Mouse (Mus musculus): Measurements from ENCODE around the gene Iqce. TPM values are rescaled to one million over a fixed set of nuclear protein-coding genes. Genes with fewer than 3 reads are reported as not detected.
"Not testable (repeated sequence)": the region's sequence is repeated elsewhere in the genome, so short reads cannot be mapped to it uniquely, and the experiment has no call there.

Iqce gene
- polyA plus RNA-seq, 1 experiment from 2014 or later = 8.2 TPM

GRCm38 (mm10) chr5:140675640-140676039, 26.5 kb downstream of the Iqce start:
- ATAC-seq (replicated peaks; ENCODE audit: insufficient number of reproducible peaks, insufficient read depth, low FRiP score, low read depth) = no peak
- Histone ChIP-seq H3K4me1 (replicated peaks) (0 out of 2 replicates have a peak, but pooled peaks cover 4% of the 10 kb centered on the region), H3K36me3 (peaks cover 10% of the 10 kb centered on the region; the same call in 1 of the 2 replicates), H3K27me3 (no peaks in the 10 kb centered on the region), H3K27ac (no peak overlapping the region), H3K4me3 (no peak overlapping the region), H3K4me2 (no peak overlapping the region), H3K9ac (no peak overlapping the region), H3K9me3 (replicated peaks) (no peaks in the 10 kb centered on the region)
- 85% methylated on average over 11 of the region's 11 CpGs for WGBS

GRCm38 (mm10) chr5:140675079-140675478, 27.1 kb downstream of the Iqce start:
- no peaks in the 10 kb centered on the region for H3K27me3 ChIP-seq
- H3K36me3 ChIP-seq = peaks cover 10% of the 10 kb centered on the region; the same call in 1 of the 2 replicates
- no peaks in the 10 kb centered on the region for H3K9me3 ChIP-seq (replicated peaks)
- no peak overlapping the region for H3K4me3 ChIP-seq
- ATAC-seq (replicated peaks; ENCODE audit: insufficient number of reproducible peaks, insufficient read depth, low FRiP score, low read depth) = no peak
- H3K4me2 ChIP-seq = no peak overlapping the region
- H3K9ac ChIP-seq = no peak overlapping the region
- WGBS = 76% methylated on average over 11 of the region's 11 CpGs
- 0 out of 2 replicates have a peak, but pooled peaks cover 4% of the 10 kb centered on the region for H3K4me1 ChIP-seq (replicated peaks)
- H3K27ac ChIP-seq = no peak overlapping the region

DNA sequence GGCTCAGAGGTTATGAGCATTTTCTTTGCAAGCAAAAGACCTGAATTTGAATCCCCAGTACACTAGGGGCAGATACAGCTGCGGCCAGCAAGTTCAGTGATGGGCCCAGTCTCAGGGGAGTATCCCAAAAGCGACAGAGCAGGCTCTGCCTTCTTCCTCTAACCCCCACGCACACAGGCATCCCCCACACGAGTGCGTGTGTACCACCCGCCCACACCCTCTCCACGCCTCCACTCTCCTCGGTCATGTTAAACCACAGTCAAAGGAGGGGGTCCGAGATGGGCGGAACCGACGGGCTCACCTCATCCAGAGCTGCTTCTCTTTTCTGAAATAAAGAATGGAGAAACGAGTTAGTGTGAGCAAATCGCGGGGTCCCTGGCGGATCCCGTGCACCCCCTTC, 28.1 kb downstream of the Iqce start:
- H3K4me2 ChIP-seq = no peak overlapping the region
- H3K4me3 ChIP-seq = no peak overlapping the region
- H3K36me3 ChIP-seq = peaks cover 16% of the 10 kb centered on the region
- no peak for ATAC-seq (replicated peaks; ENCODE audit: insufficient number of reproducible peaks, insufficient read depth, low FRiP score, low read depth)
- H3K9me3 ChIP-seq (replicated peaks) = no peaks in the 10 kb centered on the region
- no peaks in the 10 kb centered on the region for H3K27me3 ChIP-seq
- no peak overlapping the region for H3K9ac ChIP-seq
- H3K27ac ChIP-seq = no peak overlapping the region
- H3K4me1 ChIP-seq (replicated peaks) = 0 out of 2 replicates have a peak, but pooled peaks cover 4% of the 10 kb centered on the region
- 82% methylated on average over 17 of the region's 17 CpGs for whole genome bisulfite sequencing

- 88% methylated on average over 6 of the region's 6 CpGs for WGBS
- H3K27ac ChIP-seq; H3K27me3 ChIP-seq; H3K4me1 ChIP-seq (replicated peaks); H3K9me3 ChIP-seq (replicated peaks); H3K4me2 ChIP-seq; H3K4me3 ChIP-seq; ATAC-seq (replicated peaks; ENCODE audit: insufficient number of reproducible peaks, insufficient read depth, low FRiP score, low read depth); H3K9ac ChIP-seq: not testable (repeated sequence)
- peaks cover 22% of the 10 kb centered on the region for H3K36me3 ChIP-seq
These were observed 29.6 kb downstream of the Iqce start for GRCm38 (mm10) chr5:140672603-140673002.

- Histone ChIP-seq H3K4me3 (no peak overlapping the region), H3K36me3 (peaks cover 22% of the 10 kb centered on the region), H3K9ac (no peak overlapping the region), H3K27ac (no peak overlapping the region), H3K27me3 (no peaks in the 10 kb centered on the region), H3K4me1 (replicated peaks) (0 out of 2 replicates have a peak, but pooled peaks cover 4% of the 10 kb centered on the region), H3K4me2 (no peak overlapping the region), H3K9me3 (replicated peaks) (no peaks in the 10 kb centered on the region)
- WGBS = 72% methylated on average over 6 of the region's 6 CpGs
- ATAC-seq (replicated peaks; ENCODE audit: insufficient number of reproducible peaks, insufficient read depth, low FRiP score, low read depth) = no peak
These were observed 30.1 kb downstream of the Iqce start for GRCm38 (mm10) chr5:140672115-140672514.

- peak; percentile 64; the same call in 1 of the 2 replicates for ATAC-seq (replicated peaks; ENCODE audit: insufficient number of reproducible peaks, insufficient read depth, low FRiP score, low read depth)
- H3K27ac ChIP-seq = no peak overlapping the region
- 40% methylated on average over 7 of the region's 7 CpGs for WGBS
These were observed 38.5 kb downstream of the Iqce start for GRCm38 (mm10) chr5:140663621-140664180.

DNA sequence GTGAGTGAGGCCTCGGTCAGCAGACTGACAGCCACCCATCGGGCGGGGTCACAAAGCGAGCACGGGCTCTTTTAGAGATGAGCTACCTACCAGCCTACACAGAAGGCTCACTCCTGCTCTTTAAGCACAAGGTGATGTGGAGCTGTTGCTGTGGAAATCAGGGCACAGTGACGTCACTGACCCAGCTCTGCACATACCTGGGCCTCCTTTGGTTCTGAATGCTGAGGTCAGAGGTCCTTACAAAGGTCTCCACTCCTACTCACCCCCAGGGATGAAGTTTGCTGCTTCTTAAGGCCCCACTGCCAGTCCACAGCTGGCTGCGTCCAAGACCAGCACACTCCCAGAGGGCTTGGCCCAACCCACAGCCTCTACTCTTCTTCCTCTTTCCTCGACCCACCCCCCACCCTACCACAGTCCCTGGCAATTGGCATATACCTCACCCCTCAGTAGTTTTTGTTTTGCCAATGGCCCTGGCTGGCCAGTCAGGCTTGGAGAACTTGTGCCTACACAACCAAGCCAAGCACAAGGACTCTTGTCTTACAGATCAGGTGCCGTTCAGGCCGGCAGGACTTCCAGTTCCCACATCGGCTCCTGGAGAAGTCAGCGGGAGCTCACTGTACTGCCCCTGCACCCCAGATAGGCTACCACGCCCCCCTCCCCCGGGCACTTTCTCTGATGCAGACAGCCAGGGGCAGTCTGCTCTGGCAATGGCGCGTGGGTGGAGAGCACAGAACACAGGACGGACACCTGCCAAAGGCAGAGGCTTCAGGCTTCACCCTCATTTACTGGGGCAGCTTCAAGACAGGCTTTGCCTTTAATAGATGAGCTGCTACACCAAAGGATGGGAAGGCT, 39.2 kb downstream of the Iqce start:
- Histone ChIP-seq H3K27ac (peak overlapping the region; percentile 57; the same call in 1 of the 2 replicates), H3K27me3 (no peaks in the 10 kb centered on the region), H3K36me3 (no peaks in the 10 kb centered on the region), H3K4me2 (no peak overlapping the region), H3K4me3 (no peak overlapping the region), H3K9ac (no peak overlapping the region), H3K9me3 (replicated peaks) (no peaks in the 10 kb centered on the region), H3K4me1 (replicated peaks) (peaks cover 37% of the 10 kb centered on the region)
- ATAC-seq (replicated peaks; ENCODE audit: insufficient number of reproducible peaks, insufficient read depth, low FRiP score, low read depth) = 0 out of 2 replicates have a peak, but pooled peaks have one; percentile 8
- WGBS = 62% methylated on average over 17 of the region's 17 CpGs

More at GRCm38 (mm10) chr5:140663621-140664180, 38.5 kb downstream of the Iqce start:
- peaks cover 3% of the 10 kb centered on the region for H3K36me3 ChIP-seq
- no peaks in the 10 kb centered on the region for H3K27me3 ChIP-seq
- H3K9me3 ChIP-seq (replicated peaks) = no peaks in the 10 kb centered on the region
- H3K4me1 ChIP-seq (replicated peaks) = peaks cover 37% of the 10 kb centered on the region
- H3K9ac ChIP-seq = 0 out of 2 replicates have a peak overlapping the region, but pooled peaks have one; percentile 18
- no peak overlapping the region for H3K4me2 ChIP-seq
- H3K4me3 ChIP-seq = no peak overlapping the region

GRCm38 (mm10) chr5:140661875-140662643, 40.1 kb downstream of the Iqce start:
- H3K4me2 ChIP-seq = peak overlapping the region; percentile 19
- H3K9ac ChIP-seq = 0 out of 2 replicates have a peak overlapping the region, but pooled peaks have one; percentile 1
- ATAC-seq (replicated peaks; ENCODE audit: insufficient number of reproducible peaks, insufficient read depth, low FRiP score, low read depth) = no peak
- no peaks in the 10 kb centered on the region for H3K9me3 ChIP-seq (replicated peaks)
- no peaks in the 10 kb centered on the region for H3K36me3 ChIP-seq
- H3K27ac ChIP-seq = peak overlapping the region; percentile 57
- H3K4me1 ChIP-seq (replicated peaks) = peaks cover 37% of the 10 kb centered on the region
- no peaks in the 10 kb centered on the region for H3K27me3 ChIP-seq
- no peak overlapping the region for H3K4me3 ChIP-seq
- 34% methylated on average over 12 of the region's 12 CpGs for WGBS

DNA sequence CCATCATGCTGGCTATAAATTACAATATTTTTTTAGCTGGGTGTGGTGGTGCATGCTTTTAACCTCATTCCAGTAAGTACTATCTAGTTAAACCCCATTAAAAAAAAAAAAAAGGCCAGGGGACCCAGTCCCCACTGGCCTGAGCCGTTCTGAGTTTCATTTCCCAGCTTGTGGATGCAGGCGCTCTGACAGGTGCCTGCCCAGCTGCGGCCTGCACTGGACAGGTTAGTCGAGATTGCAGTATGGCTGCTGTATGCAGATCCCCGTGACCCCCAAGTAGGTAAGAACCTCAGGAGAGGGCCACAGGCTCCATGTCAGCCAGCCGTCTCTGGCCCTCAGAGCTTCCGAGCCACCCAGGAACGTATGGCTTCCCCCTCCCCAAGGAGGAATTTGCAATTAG, 40.8 kb downstream of the Iqce start:
- ATAC-seq (replicated peaks; ENCODE audit: insufficient number of reproducible peaks, insufficient read depth, low FRiP score, low read depth) = no peak
- Histone ChIP-seq H3K4me1 (replicated peaks) (peaks cover 37% of the 10 kb centered on the region), H3K27ac (peak overlapping the region; percentile 57; the same call in 1 of the 2 replicates), H3K27me3 (no peaks in the 10 kb centered on the region), H3K9me3 (replicated peaks) (no peaks in the 10 kb centered on the region), H3K4me3 (no peak overlapping the region), H3K9ac (0 out of 2 replicates have a peak overlapping the region, but pooled peaks have one; percentile 1), H3K36me3 (no peaks in the 10 kb centered on the region), H3K4me2 (peak overlapping the region; percentile 19)
- WGBS = 46% methylated on average over 8 of the region's 8 CpGs

DNA sequence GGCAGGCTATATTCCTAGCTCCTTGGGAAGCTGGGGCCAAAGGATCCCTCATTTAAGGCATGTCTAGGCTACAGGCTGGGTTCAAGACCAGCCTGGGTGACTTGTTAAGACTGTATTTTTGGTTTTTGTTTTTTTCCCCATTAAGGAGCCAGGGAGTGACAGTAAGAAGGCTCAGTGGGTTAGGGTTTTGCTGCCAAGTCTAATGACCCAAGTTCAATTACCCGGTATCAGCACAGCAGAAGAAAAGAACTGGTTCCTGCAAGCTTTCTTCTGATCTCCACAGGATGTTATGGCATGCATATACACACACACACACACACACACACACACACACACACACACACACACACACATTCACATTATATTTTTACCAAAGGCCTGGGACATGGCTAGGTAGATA, 41.8 kb downstream of the Iqce start:
- Histone ChIP-seq H3K4me3 (no peak overlapping the region), H3K4me2 (no peak overlapping the region), H3K4me1 (replicated peaks) (peaks cover 37% of the 10 kb centered on the region), H3K27me3 (no peaks in the 10 kb centered on the region), H3K9ac (no peak overlapping the region), H3K27ac (no peak overlapping the region), H3K9me3 (replicated peaks) (no peaks in the 10 kb centered on the region), H3K36me3 (no peaks in the 10 kb centered on the region)
- ATAC-seq (replicated peaks; ENCODE audit: insufficient number of reproducible peaks, insufficient read depth, low FRiP score, low read depth) = no peak
- 62% methylated on average over 1 of the region's 1 CpGs for WGBS
